Mouse (Mus musculus) intestine, embryonic 14.5 days (tissue): ENCODE measurements around the gene Fbxl17. TPM values are rescaled to one million over a fixed set of nuclear protein-coding genes. Genes with fewer than 3 reads are reported as not detected.

Experiments used
- ATAC-seq: fragments of 200-750 bp; cut with Nextera tagmentation; replicated peaks from 2 replicates; pipeline ENCODE4 v1.8.0; 2017; ENCODE audit warnings: low read depth, moderate number of reproducible peaks, moderate TSS enrichment, moderate library complexity; ENCODE audit not compliant: low FRiP score, low TSS enrichment
- DNase-seq: peaks from one replicate; pipeline ENCODE4 v3.0.0-alpha.2; 2018; ENCODE audit warnings: low spot score
- H3K27ac ChIP-seq: fragments of 300-500 bp; sonication (generic); 2 replicates; pipeline ENCODE4 v1.5.1; 2014; ENCODE audit warnings: low read depth, mild to moderate bottlenecking, control low read depth
- H3K27me3 ChIP-seq: fragments of 300-500 bp; sonication (generic); replicated peaks from 2 replicates; pipeline ENCODE4 v1.6.1; 2014; ENCODE audit warnings: low read length, control low read depth; ENCODE audit not compliant: control insufficient read depth, insufficient read depth
- H3K36me3 ChIP-seq: fragments of 300-500 bp; sonication (generic); 2 replicates; pipeline ENCODE4 v1.6.1; 2014; ENCODE audit warnings: low read length, control low read depth; ENCODE audit not compliant: control insufficient read depth, insufficient read depth
- H3K4me1 ChIP-seq: fragments of 300-500 bp; sonication (generic); replicated peaks from 2 replicates; pipeline ENCODE4 v1.6.1; 2014; ENCODE audit warnings: low read length, control low read depth, mixed read lengths; ENCODE audit not compliant: control insufficient read depth, insufficient read depth
- H3K4me2 ChIP-seq: fragments of 300-500 bp; sonication (generic); 2 replicates; pipeline ENCODE4 v1.6.1; 2014; ENCODE audit warnings: low read length
- H3K4me3 ChIP-seq: fragments of 300-500 bp; sonication (generic); 2 replicates; pipeline ENCODE4 v1.5.1; 2014; ENCODE audit warnings: low read depth, low read length, control low read depth, mixed read lengths
- H3K9ac ChIP-seq: fragments of 300-500 bp; sonication (generic); 2 replicates; pipeline ENCODE4 v1.6.1; 2014; ENCODE audit warnings: mild to moderate bottlenecking, low read length
- H3K9me3 ChIP-seq: fragments of 300-500 bp; sonication (generic); 2 replicates; pipeline ENCODE4 v1.6.1; 2016; ENCODE audit warnings: low read length, control low read depth; ENCODE audit not compliant: control insufficient read depth
- WGBS: fragments of 180-500 bp; shearing (Covaris S2); extraction: QIAGEN DNeasy Blood & Tissue Kit; methylation state at CpG from one replicate; pipeline ENCODE4 v1.1.7; 2014; 5-methylcytosine and 5-hydroxymethylcytosine counted together
- polyA plus RNA-seq: library from polyadenylated mRNA; unstranded; fragments of >200 nt; fragmentation: Nextera tagmentation; extraction: Ambion mirVana; gene quantifications from 2 replicates; pipeline ENCODE4 v1.2.1, GENCODE M21; 2014

Gene Fbxl17
- polyA plus RNA-seq, 1 experiment from 2014 or later = 7.5 TPM

DNA sequence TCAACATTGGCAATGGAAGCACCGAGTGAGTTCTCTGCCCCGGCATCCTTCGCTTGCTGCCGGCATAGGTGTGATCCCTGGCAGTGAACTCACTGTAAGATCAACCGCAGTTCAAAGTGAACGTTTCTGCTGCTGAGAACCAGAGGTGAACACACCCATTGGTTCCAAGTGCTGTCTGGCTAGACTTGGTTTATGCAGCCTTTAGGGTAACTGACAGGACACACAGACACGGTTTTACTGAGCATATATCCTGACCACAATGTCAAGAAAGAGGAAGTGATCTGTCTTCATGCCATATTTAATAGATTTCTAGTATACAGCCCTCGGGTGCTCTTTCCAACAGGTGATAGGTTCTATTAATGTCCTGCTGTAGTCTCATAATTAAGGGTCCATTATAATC, 310.5 kb downstream of the Fbxl17 start:
- Histone ChIP-seq H3K36me3 (no peaks in the 10 kb centered on the region), H3K4me2 (no peak overlapping the region), H3K9ac (no peak overlapping the region), H3K4me3 (no peak overlapping the region), H3K27me3 (no peaks in the 10 kb centered on the region), H3K4me1 (peaks cover 4% of the 10 kb centered on the region), H3K9me3 (no peaks in the 10 kb centered on the region), H3K27ac (no peak overlapping the region)
- DNase-seq = no peak
- ATAC-seq = no peak
- WGBS = 81% methylated on average over 8 of the region's 8 CpGs

DNA sequence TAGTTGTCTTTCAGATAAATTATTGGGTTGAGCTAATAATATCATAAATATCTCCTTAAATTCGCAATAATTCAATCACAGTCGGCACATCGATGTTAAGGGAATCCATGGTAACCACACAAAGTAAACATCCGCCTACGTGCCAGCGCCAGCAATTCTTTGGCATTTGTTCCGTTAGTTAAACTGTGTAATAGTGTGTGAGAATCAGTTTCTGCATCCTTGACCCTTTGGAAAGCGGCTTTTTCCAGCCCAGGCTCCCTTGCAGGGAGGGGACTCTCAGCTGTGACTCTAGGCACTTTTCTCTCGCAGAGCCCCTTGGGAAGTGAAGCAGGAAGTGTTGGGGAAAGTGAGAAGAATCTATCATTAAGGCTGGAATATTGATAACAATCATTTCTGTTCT, 314.3 kb downstream of the Fbxl17 start:
- 45% methylated on average over 9 of the region's 9 CpGs for WGBS

DNA sequence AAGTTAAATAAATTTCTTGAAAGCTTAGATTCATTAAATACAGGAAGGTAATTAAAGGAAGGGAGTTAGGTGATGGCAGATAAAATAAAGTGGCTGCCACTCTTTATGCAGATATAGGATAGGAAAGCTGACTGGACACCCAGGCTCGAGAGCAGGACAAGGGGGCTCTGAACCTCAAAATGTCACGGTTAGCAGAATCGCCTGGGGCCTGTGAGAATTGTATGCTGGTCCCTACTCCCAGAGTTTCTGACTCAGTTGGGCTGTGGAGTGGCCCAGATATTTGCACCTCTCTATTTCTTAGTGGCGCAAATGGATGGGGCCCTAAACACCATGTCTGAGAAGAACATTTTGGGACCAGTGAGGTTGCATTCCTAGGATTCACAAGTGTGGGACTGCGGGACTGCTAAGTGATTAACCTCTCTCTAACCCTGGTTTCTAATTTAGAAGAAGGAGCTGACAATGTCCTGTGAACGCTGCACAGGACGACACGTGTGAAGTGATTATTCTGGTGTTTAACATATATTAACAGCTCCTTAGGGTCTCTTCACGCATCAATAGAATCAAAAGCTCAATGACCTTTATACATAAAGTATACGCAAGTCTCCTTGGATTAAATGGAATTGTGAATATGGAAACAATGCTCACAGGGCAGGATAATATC, 314.8 kb downstream of the Fbxl17 start:
- no peaks in the 10 kb centered on the region for H3K9me3 ChIP-seq
- H3K27ac ChIP-seq = no peak overlapping the region
- WGBS = 73% methylated on average over 10 of the region's 10 CpGs
- no peaks in the 10 kb centered on the region for H3K36me3 ChIP-seq
- no peak overlapping the region for H3K4me2 ChIP-seq
- H3K4me3 ChIP-seq = no peak overlapping the region
- no peak overlapping the region for H3K9ac ChIP-seq
- H3K4me1 ChIP-seq = peaks cover 4% of the 10 kb centered on the region
- ATAC-seq (no peak), DNase-seq (no peak)
- no peaks in the 10 kb centered on the region for H3K27me3 ChIP-seq

More for the DNA sequence above, 314.3 kb downstream of the Fbxl17 start:
- DNase-seq (no peak), ATAC-seq (no peak)
- H3K4me3 ChIP-seq = no peak overlapping the region
- no peak overlapping the region for H3K9ac ChIP-seq
- H3K9me3 ChIP-seq = no peaks in the 10 kb centered on the region
- no peaks in the 10 kb centered on the region for H3K36me3 ChIP-seq
- H3K4me1 ChIP-seq = peaks cover 4% of the 10 kb centered on the region
- no peak overlapping the region for H3K4me2 ChIP-seq
- H3K27me3 ChIP-seq = no peaks in the 10 kb centered on the region
- H3K27ac ChIP-seq = no peak overlapping the region

DNA sequence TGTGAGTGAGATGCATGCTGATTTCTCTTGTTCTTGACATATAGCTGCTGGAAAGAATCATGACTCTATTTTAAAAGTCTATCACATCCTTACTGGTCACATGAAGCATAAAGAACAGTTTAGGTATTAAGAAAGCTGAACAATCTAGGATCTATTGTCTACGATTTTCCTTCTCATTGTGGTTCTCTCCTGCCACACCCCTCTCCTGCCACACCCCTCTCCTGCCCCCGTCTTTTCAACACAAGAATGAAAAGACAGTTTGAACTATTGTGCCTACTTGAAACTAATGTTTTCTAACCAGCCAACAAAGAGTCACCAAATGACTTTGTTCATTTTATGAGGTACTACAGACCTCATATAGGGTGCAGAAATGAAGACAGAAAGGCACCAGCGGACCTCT, 316.4 kb downstream of the Fbxl17 start:
- no peaks in the 10 kb centered on the region for H3K9me3 ChIP-seq
- 80% methylated on average over 3 of the region's 3 CpGs for WGBS
- no peak for ATAC-seq

GRCm38 (mm10) chr17:63181661-63182060, 318.2 kb downstream of the Fbxl17 start:
- DNase-seq = no peak
- Histone ChIP-seq H3K4me2 (no peak overlapping the region), H3K36me3 (no peaks in the 10 kb centered on the region), H3K4me3 (no peak overlapping the region), H3K9me3 (no peaks in the 10 kb centered on the region), H3K4me1 (peaks cover 4% of the 10 kb centered on the region), H3K27me3 (no peaks in the 10 kb centered on the region), H3K9ac (no peak overlapping the region), H3K27ac (no peak overlapping the region)
- no peak for ATAC-seq
- WGBS = 64% methylated on average over 5 of the region's 5 CpGs

More for the DNA sequence above, 316.4 kb downstream of the Fbxl17 start:
- DNase-seq = no peak
- Histone ChIP-seq H3K4me3 (no peak overlapping the region), H3K4me2 (no peak overlapping the region), H3K27me3 (no peaks in the 10 kb centered on the region), H3K4me1 (peaks cover 4% of the 10 kb centered on the region), H3K9ac (no peak overlapping the region), H3K36me3 (no peaks in the 10 kb centered on the region), H3K27ac (no peak overlapping the region)

- no peak overlapping the region for H3K27ac ChIP-seq
- ATAC-seq (no peak), DNase-seq (no peak)
- no peaks in the 10 kb centered on the region for H3K36me3 ChIP-seq
- H3K4me3 ChIP-seq = no peak overlapping the region
- H3K4me2 ChIP-seq = no peak overlapping the region
- no peaks in the 10 kb centered on the region for H3K4me1 ChIP-seq
- no peaks in the 10 kb centered on the region for H3K27me3 ChIP-seq
- H3K9ac ChIP-seq = no peak overlapping the region
- no peaks in the 10 kb centered on the region for H3K9me3 ChIP-seq
- 84% methylated on average over 3 of the region's 3 CpGs for WGBS
Observed at GRCm38 (mm10) chr17:63180042-63180441, 319.8 kb downstream of the Fbxl17 start.

- no peak overlapping the region for H3K4me2 ChIP-seq
- WGBS = 84% methylated on average over 2 of the region's 2 CpGs
- ATAC-seq = no peak
- no peak overlapping the region for H3K9ac ChIP-seq
- H3K27me3 ChIP-seq = no peaks in the 10 kb centered on the region
- H3K9me3 ChIP-seq = no peaks in the 10 kb centered on the region
- no peaks in the 10 kb centered on the region for H3K36me3 ChIP-seq
- H3K27ac ChIP-seq = no peak overlapping the region
- no peaks in the 10 kb centered on the region for H3K4me1 ChIP-seq
- H3K4me3 ChIP-seq = no peak overlapping the region
- no peak for DNase-seq
Observed at GRCm38 (mm10) chr17:63178331-63178730, 321.5 kb downstream of the Fbxl17 start.

DNA sequence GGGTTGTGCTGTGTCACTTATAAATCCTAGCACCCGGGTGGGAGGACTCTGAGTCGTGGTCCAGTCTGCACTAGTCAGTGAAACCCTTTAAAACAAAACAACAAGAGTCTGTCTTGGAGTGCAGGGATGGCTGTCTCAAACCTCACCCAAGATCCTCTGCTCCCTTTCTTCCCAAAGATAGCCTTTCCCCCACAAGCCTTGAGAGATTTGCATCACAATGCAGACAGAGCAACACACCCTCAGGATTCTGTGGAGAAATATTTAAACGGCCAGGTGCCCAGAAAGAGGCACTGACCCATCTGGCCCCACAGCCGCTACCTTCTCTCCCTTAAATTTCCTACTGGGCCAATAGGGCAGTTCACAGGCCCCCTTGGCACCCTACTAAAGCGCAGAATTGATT, 323.4 kb downstream of the Fbxl17 start:
- Histone ChIP-seq H3K4me2 (no peak overlapping the region), H3K36me3 (no peaks in the 10 kb centered on the region), H3K9me3 (no peaks in the 10 kb centered on the region), H3K27me3 (no peaks in the 10 kb centered on the region), H3K4me1 (no peaks in the 10 kb centered on the region), H3K27ac (no peak overlapping the region), H3K9ac (no peak overlapping the region), H3K4me3 (no peak overlapping the region)
- ATAC-seq (no peak), DNase-seq (no peak)
- WGBS = 77% methylated on average over 5 of the region's 5 CpGs

- no peak overlapping the region for H3K9ac ChIP-seq
- no peak overlapping the region for H3K4me3 ChIP-seq
- H3K27me3 ChIP-seq = no peaks in the 10 kb centered on the region
- no peak for ATAC-seq
- no peaks in the 10 kb centered on the region for H3K9me3 ChIP-seq
- H3K27ac ChIP-seq = no peak overlapping the region
- no peak for DNase-seq
- no peaks in the 10 kb centered on the region for H3K36me3 ChIP-seq
- WGBS = 80% methylated on average over 1 of the region's 1 CpGs
- H3K4me2 ChIP-seq = no peak overlapping the region
- H3K4me1 ChIP-seq = 0 out of 2 replicates have a peak, but pooled peaks cover 3% of the 10 kb centered on the region
Observed at GRCm38 (mm10) chr17:63172697-63173096, 327.1 kb downstream of the Fbxl17 start.
